In genomic region chr11:62645732-62646494, GRCm38 (mm10) we compare ENCODE assay signal across 8 mouse cellular contexts. TPM values are rescaled to one million over a fixed set of nuclear protein-coding genes. Genes with fewer than 3 reads are reported as not detected.
A peak's percentile ranks its signal among the peaks of the same experiment; 100 is the strongest.
DNase-seq lines count a peak whose midpoint lies in the region; ATAC-seq lines count a peak whose summit lies in the region.

No protein-coding gene starts in this region.

- H3K4me1 ChIP-seq in embryonic facial prominence, embryonic 12.5 days = peaks cover 60% of the 10 kb centered on the region
- peaks cover 73% of the 10 kb centered on the region for H3K4me1 ChIP-seq in heart, embryonic 16.5 days (ENCODE audit: control insufficient read depth, insufficient read depth, low read length)
- peaks cover 87% of the 10 kb centered on the region for H3K4me1 ChIP-seq in megakaryocyte, embryonic 14.5 days
- H3K4me1 ChIP-seq in stomach, embryonic 16.5 days (ENCODE audit: control insufficient read depth, insufficient read depth, low read length) = peaks cover 47% of the 10 kb centered on the region

- no peak for ATAC-seq in embryonic facial prominence, embryonic 12.5 days (ENCODE audit: insufficient number of reproducible peaks, insufficient read depth, low FRiP score, low TSS enrichment)
- peak; percentile 6; the same call in 1 of the 2 replicates for ATAC-seq in heart, embryonic 16.5 days (replicated peaks; ENCODE audit: extremely low read depth, insufficient read depth, low FRiP score)
- ATAC-seq in stomach, embryonic 16.5 days (ENCODE audit: insufficient read depth, low FRiP score) = no peak

- intact Hi-C loops in left cerebral cortex, postnatal 25 days (cut with DNase I) = no loop called here

- no peaks in the 10 kb centered on the region for H3K27me3 ChIP-seq in embryonic facial prominence, embryonic 12.5 days
- no peaks in the 10 kb centered on the region for H3K27me3 ChIP-seq in heart, embryonic 16.5 days (ENCODE audit: control insufficient read depth, insufficient read depth, low read length)
- H3K27me3 ChIP-seq in megakaryocyte, embryonic 14.5 days (replicated peaks) = no peaks in the 10 kb centered on the region
- no peaks in the 10 kb centered on the region for H3K27me3 ChIP-seq in stomach, embryonic 16.5 days (ENCODE audit: control insufficient read depth, insufficient read depth, low read length)

- H3K4me3 ChIP-seq in embryonic facial prominence, embryonic 12.5 days = peak overlapping the region; percentile 78
- peak overlapping the region; percentile 89 for H3K4me3 ChIP-seq in heart, embryonic 16.5 days (ENCODE audit: low read length)
- peak overlapping the region; percentile 96 for H3K4me3 ChIP-seq in megakaryocyte, embryonic 14.5 days (replicated peaks)
- peak overlapping the region; percentile 18 for H3K4me3 ChIP-seq in stomach, embryonic 16.5 days (replicated peaks; ENCODE audit: low read length)

- peak; percentile 61 to 70 for DNase-seq in left cerebral cortex, adult 18-20 months (ENCODE audit: low spot score in 2 of 2)
- no peak for DNase-seq in left cerebral cortex, adult 11 months (ENCODE audit: low spot score)
- peak; percentile 57 to 90 for DNase-seq in left cerebral cortex, postnatal 25 days (ENCODE audit: low spot score in 2 of 2)
- DNase-seq in cerebellum, adult 8-10 months = no peak

- WGBS in embryonic facial prominence, embryonic 12.5 days = 25% methylated on average over 8 of the region's 8 CpGs
- 6% methylated on average over 8 of the region's 8 CpGs for WGBS in heart, embryonic 16.5 days
- WGBS in stomach, embryonic 16.5 days = 12% methylated on average over 8 of the region's 8 CpGs

- no peaks in the 10 kb centered on the region for H3K9me3 ChIP-seq in embryonic facial prominence, embryonic 12.5 days
- no peaks in the 10 kb centered on the region for H3K9me3 ChIP-seq in heart, embryonic 16.5 days (replicated peaks; ENCODE audit: control insufficient read depth, low read length)
- no peaks in the 10 kb centered on the region for H3K9me3 ChIP-seq in megakaryocyte, embryonic 14.5 days
- H3K9me3 ChIP-seq in stomach, embryonic 16.5 days (replicated peaks; ENCODE audit: control insufficient read depth, low read length) = no peaks in the 10 kb centered on the region

- peak overlapping the region; percentile 92 for H3K27ac ChIP-seq in embryonic facial prominence, embryonic 12.5 days
- peak overlapping the region; percentile 98 for H3K27ac ChIP-seq in heart, embryonic 16.5 days (ENCODE audit: low read length)
- peak overlapping the region; percentile 59 for H3K27ac ChIP-seq in stomach, embryonic 16.5 days (ENCODE audit: low read length)

- H3K36me3 ChIP-seq in embryonic facial prominence, embryonic 12.5 days = no peaks in the 10 kb centered on the region
- H3K36me3 ChIP-seq in heart, embryonic 16.5 days (ENCODE audit: control insufficient read depth, insufficient read depth) = no peaks in the 10 kb centered on the region
- peaks cover 10% of the 10 kb centered on the region for H3K36me3 ChIP-seq in megakaryocyte, embryonic 14.5 days (replicated peaks; ENCODE audit: low read length)
- no peaks in the 10 kb centered on the region for H3K36me3 ChIP-seq in stomach, embryonic 16.5 days (ENCODE audit: control insufficient read depth, insufficient read depth, low read length)

- H3K9ac ChIP-seq in embryonic facial prominence, embryonic 12.5 days = peak overlapping the region; percentile 38; the same call in 1 of the 2 replicates
- peak overlapping the region; percentile 94 for H3K9ac ChIP-seq in heart, embryonic 16.5 days (ENCODE audit: low read length)
- H3K9ac ChIP-seq in stomach, embryonic 16.5 days (ENCODE audit: low read length) = peak overlapping the region; percentile 43

- peak overlapping the region; percentile 94 for H3K4me2 ChIP-seq in embryonic facial prominence, embryonic 12.5 days (replicated peaks)
- H3K4me2 ChIP-seq in heart, embryonic 16.5 days (ENCODE audit: low read depth, low read length) = peak overlapping the region; percentile 83
- H3K4me2 ChIP-seq in stomach, embryonic 16.5 days (ENCODE audit: low read depth, low read length) = peak overlapping the region; percentile 83

RNA-seq across cellular contexts. Expression of gene Lrrc75a, which starts 2.4 kb away (rescaled TPM):
- 10 to 100 TPM; 24.2 to 28.0 TPM for total RNA-seq in left cerebral cortex, adult 18-20 months (2021)
- 22.6 and 24.4 TPM in 2 replicates for polyA plus RNA-seq in embryonic facial prominence, embryonic 12.5 days (2016; fragmentation: Nextera tagmentation; extraction: Ambion mirVana)
- 11.4 and 15.2 TPM in 2 replicates for polyA plus RNA-seq in heart, embryonic 16.5 days (2015; fragmentation: Nextera tagmentation; extraction: Ambion mirVana)
- total RNA-seq in left cerebral cortex, postnatal 25 days (2021) = 10 to 100 TPM; 18.0 to 20.0 TPM
- 4.6 and 8.6 TPM in 2 replicates for polyA plus RNA-seq in megakaryocyte, embryonic 14.5 days (2012; ENCODE audit: insufficient read depth, low replicate concordance)
- polyA plus RNA-seq in stomach, embryonic 16.5 days (2015; fragmentation: Nextera tagmentation; extraction: Ambion mirVana) = 5.3 and 5.6 TPM in 2 replicates

RNA-seq across cellular contexts. Expression of gene Mmgt2, which starts 2.6 kb away (rescaled TPM):
- 10 to 100 TPM; 23.7 to 24.0 TPM for total RNA-seq in left cerebral cortex, adult 18-20 months (2021)
- 59.4 and 62.3 TPM in 2 replicates for polyA plus RNA-seq in embryonic facial prominence, embryonic 12.5 days (2016; fragmentation: Nextera tagmentation; extraction: Ambion mirVana)
- polyA plus RNA-seq in heart, embryonic 16.5 days (2015; fragmentation: Nextera tagmentation; extraction: Ambion mirVana) = 48.8 and 49.0 TPM in 2 replicates
- total RNA-seq in left cerebral cortex, postnatal 25 days (2021) = 10 to 100 TPM; 18.4 to 20.2 TPM
- polyA plus RNA-seq in megakaryocyte, embryonic 14.5 days (2012; ENCODE audit: insufficient read depth, low replicate concordance) = 19.9 and 26.5 TPM in 2 replicates
- 39.6 and 42.1 TPM in 2 replicates for polyA plus RNA-seq in stomach, embryonic 16.5 days (2015; fragmentation: Nextera tagmentation; extraction: Ambion mirVana)

Comparison
In these comparisons a context has a peak if more than half of its experiments do, and no peak if none do; other contexts are left out.
1. DNase-seq: peak in left cerebral cortex, adult 18-20 months (2 of 2) and left cerebral cortex, postnatal 25 days (2 of 2); none in left cerebral cortex, adult 11 months (single experiment) and cerebellum, adult 8-10 months (single experiment).
2. H3K4me3 ChIP-seq: peak in every context shown above with its lines; median percentile 96 in megakaryocyte, embryonic 14.5 days; 89 in heart, embryonic 16.5 days; 78 in embryonic facial prominence, embryonic 12.5 days; 18 in stomach, embryonic 16.5 days.
3. H3K9ac ChIP-seq: peak in every context shown above with its lines; median percentile 94 in heart, embryonic 16.5 days; 43 in stomach, embryonic 16.5 days; 38 in embryonic facial prominence, embryonic 12.5 days.
4. Peak in every context shown above with its lines, with median percentiles within 50 percentile points of each other: H3K27ac ChIP-seq and H3K4me2 ChIP-seq.